Mouse (Mus musculus) midbrain, postnatal 0 days (tissue): ENCODE data around the gene Bet1. TPM values are rescaled to one million over a fixed set of nuclear protein-coding genes. Genes with fewer than 3 reads are reported as not detected.

ENCODE experiments used
- ATAC-seq: fragments of 200-750 bp; cut with Nextera tagmentation; 2 replicates; pipeline ENCODE4 v1.8.0; 2017; ENCODE audit warnings: moderate number of reproducible peaks, mild to moderate bottlenecking, moderate TSS enrichment, moderate library complexity; ENCODE audit not compliant: low FRiP score
- DNase-seq: peaks from one replicate; pipeline ENCODE4 v3.0.0-alpha.2; 2015; ENCODE audit warnings: low spot score
- H3K27ac ChIP-seq: fragments of 300-500 bp; sonication (generic); 2 replicates; pipeline ENCODE4 v1.5.1; 2014; ENCODE audit warnings: low read depth, mild to moderate bottlenecking, low read length, mixed read lengths
- H3K27me3 ChIP-seq: fragments of 300-500 bp; sonication (generic); 2 replicates; pipeline ENCODE4 v1.6.1; 2014; ENCODE audit warnings: low read length, control low read depth, mixed read lengths; ENCODE audit not compliant: insufficient read depth
- H3K36me3 ChIP-seq: fragments of 300-500 bp; sonication (generic); 2 replicates; pipeline ENCODE4 v1.6.1; 2014; ENCODE audit warnings: low read length, control low read depth, mixed read lengths; ENCODE audit not compliant: insufficient read depth
- H3K4me1 ChIP-seq: fragments of 300-500 bp; sonication (generic); 2 replicates; pipeline ENCODE4 v1.6.1; 2014; ENCODE audit warnings: mild to moderate bottlenecking, control low read depth, antibody characterized with exemption, low read length, mixed read lengths; ENCODE audit not compliant: insufficient read depth
- H3K4me2 ChIP-seq: fragments of 300-500 bp; sonication (generic); 2 replicates; pipeline ENCODE4 v1.6.1; 2014; ENCODE audit warnings: low read depth, mild to moderate bottlenecking, low read length, mixed read lengths; ENCODE audit not compliant: poor library complexity, severe bottlenecking
- H3K4me3 ChIP-seq: fragments of 300-500 bp; sonication (generic); 2 replicates; pipeline ENCODE4 v1.5.1; 2014; ENCODE audit warnings: low read depth, mild to moderate bottlenecking, low read length, moderate library complexity
- H3K9ac ChIP-seq: fragments of 300-500 bp; sonication (generic); replicated peaks from 2 replicates; pipeline ENCODE4 v1.6.1; 2014; ENCODE audit warnings: mild to moderate bottlenecking, low read length, moderate library complexity, mixed read lengths; ENCODE audit not compliant: poor library complexity, severe bottlenecking
- H3K9me3 ChIP-seq: fragments of 300-500 bp; sonication (generic); 2 replicates; pipeline ENCODE4 v1.6.1; 2016; ENCODE audit warnings: low read length, control low read depth
- CTCF ChIP-seq: IDR thresholded peaks from 2 replicates; pipeline ENCODE4 v1.5.1; 2016; ENCODE audit warnings: antibody characterized with exemption, mild to moderate bottlenecking
- WGBS: fragments of 180-500 bp; shearing (Covaris S2); extraction: QIAGEN DNeasy Blood & Tissue Kit; methylation state at CpG from one replicate; pipeline ENCODE4 v1.1.7; 2014; 5-methylcytosine and 5-hydroxymethylcytosine counted together
- polyA plus RNA-seq: library from polyadenylated mRNA; unstranded; fragments of >200 nt; fragmentation: Nextera tagmentation; extraction: Ambion mirVana; gene quantifications from 2 replicates; pipeline ENCODE4 v1.2.1, GENCODE M21; 2015
- total RNA-seq: library from RNA; depleted of rRNA; stranded (reverse); fragments of >200 nt; gene quantifications from 2 replicates; pipeline ENCODE4 v1.2.3, GENCODE M21; 2014; rRNA removed

Bet1 gene
- total RNA-seq (15.2 and 17.2 TPM in 2 replicates), polyA plus RNA-seq (22.8 and 24.7 TPM in 2 replicates)

- Histone ChIP-seq H3K36me3 (no peaks in the 10 kb centered on the region), H3K4me3 (peak within 1 kb of the TSS; percentile 51), H3K9ac (no peak within 1 kb of the TSS; the same call in 1 of the 2 replicates), H3K9me3 (no peaks in the 10 kb centered on the region), H3K4me2 (peak within 1 kb of the TSS; percentile 47), H3K27ac (no peak within 1 kb of the TSS), H3K4me1 (no peaks in the 10 kb centered on the region), H3K27me3 (no peaks in the 10 kb centered on the region)
- WGBS: 2% methylated on average over 24 of the region's 24 CpGs
- DNase-seq (peak; percentile 97), ATAC-seq (peak; percentile 99)
- TF ChIP-seq CTCF: peak; percentile 39
These were observed at the start of gene Bet1 for GRCm38 (mm10) chr6:4086663-4087454. TSS of gene Bet1 (minus strand) at chr6:4086972.

DNA sequence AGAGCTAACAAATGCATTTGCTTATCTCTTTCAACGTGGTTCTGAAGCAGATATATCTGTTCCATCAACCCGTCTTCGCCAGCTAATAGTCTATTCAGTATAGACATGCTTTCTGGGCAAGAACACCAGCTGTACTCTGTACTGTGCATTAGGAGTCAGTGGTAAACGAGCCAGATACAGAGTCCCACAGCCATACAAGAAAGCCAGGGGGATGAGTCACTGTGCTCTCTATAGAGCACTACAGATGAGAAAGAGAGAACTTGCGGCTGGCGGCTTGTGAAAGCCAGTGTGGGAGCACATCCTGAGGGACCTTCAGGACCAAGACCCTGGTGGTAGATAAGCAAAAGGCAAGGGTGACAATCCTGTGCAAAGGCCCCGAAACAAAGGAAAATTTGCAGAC is 45.5 kb upstream of the Bet1 start:
- Histone ChIP-seq H3K9me3 (no peaks in the 10 kb centered on the region), H3K27me3 (no peaks in the 10 kb centered on the region), H3K4me2 (no peak overlapping the region), H3K36me3 (no peaks in the 10 kb centered on the region), H3K27ac (no peak overlapping the region), H3K4me3 (no peak overlapping the region), H3K4me1 (no peaks in the 10 kb centered on the region), H3K9ac (no peak overlapping the region)
- ATAC-seq (no peak), DNase-seq (no peak)
- 68% methylated on average over 7 of the region's 7 CpGs for whole genome bisulfite sequencing
- TF ChIP-seq CTCF: no peak

GRCm38 (mm10) chr6:4131149-4131548 is 44.4 kb upstream of the Bet1 start:
- DNase-seq: no peak
- no peak overlapping the region for H3K4me3 ChIP-seq
- no peaks in the 10 kb centered on the region for H3K36me3 ChIP-seq
- peak; percentile 44 for ATAC-seq
- H3K4me1 ChIP-seq: no peaks in the 10 kb centered on the region
- TF ChIP-seq CTCF: no peak
- no peak overlapping the region for H3K27ac ChIP-seq
- 23% methylated on average over 2 of the region's 2 CpGs for WGBS
- no peak overlapping the region for H3K9ac ChIP-seq
- H3K27me3 ChIP-seq: no peaks in the 10 kb centered on the region
- no peaks in the 10 kb centered on the region for H3K9me3 ChIP-seq
- no peak overlapping the region for H3K4me2 ChIP-seq

- Histone ChIP-seq H3K27me3 (no peaks in the 10 kb centered on the region), H3K4me2 (no peak overlapping the region)
- 75% methylated on average over 1 of the region's 1 CpGs for WGBS
These were observed 31.8 kb upstream of the Bet1 start for GRCm38 (mm10) chr6:4118611-4119010.

DNA sequence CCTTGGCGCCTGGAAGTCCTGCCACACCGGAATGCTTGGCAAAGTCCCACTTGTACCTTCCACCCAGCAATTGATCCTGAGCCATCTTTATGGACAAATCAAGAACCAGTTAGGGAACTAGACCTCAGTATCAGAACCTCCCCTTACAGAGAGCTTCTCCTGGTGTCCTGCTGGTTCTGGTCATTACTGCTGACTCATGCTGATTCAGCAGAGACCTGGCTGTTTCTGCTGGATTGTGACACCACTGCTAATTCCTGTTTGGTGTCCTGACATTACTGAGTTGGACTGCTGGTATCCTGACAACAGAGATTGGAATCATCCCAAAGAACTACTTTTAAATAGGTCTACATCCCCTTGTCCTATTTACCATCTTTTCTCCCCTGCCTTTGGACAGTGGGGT is 3.7 kb upstream of the Bet1 start:
- no peak for TF ChIP-seq CTCF
- 82% methylated on average over 2 of the region's 2 CpGs for WGBS
- ATAC-seq: no peak

More at GRCm38 (mm10) chr6:4118611-4119010, 31.8 kb upstream of the Bet1 start:
- H3K27ac ChIP-seq: no peak overlapping the region
- DNase-seq: no peak
- H3K9ac ChIP-seq: no peak overlapping the region
- H3K4me1 ChIP-seq: no peaks in the 10 kb centered on the region
- ATAC-seq: no peak
- no peaks in the 10 kb centered on the region for H3K36me3 ChIP-seq
- TF ChIP-seq CTCF: no peak
- no peaks in the 10 kb centered on the region for H3K9me3 ChIP-seq
- H3K4me3 ChIP-seq: no peak overlapping the region

DNA sequence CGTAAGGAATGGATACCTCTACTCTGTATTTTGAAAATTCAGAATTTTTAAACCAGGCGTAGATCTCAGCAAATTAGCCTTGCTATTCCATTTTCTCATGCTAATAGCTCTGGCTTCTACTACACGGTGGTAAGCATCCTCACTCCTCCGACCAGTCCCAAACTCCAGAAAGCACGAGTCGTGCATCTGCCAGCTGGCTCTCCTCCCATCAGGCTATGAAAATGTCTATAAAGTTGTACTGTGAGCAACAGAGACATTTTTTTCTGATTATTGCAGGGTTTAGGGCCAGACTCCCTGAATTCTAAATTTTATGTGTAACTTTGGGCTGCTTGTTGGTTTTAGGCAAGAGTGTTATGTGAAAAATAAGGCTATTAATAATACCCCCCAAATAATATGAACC is 14.5 kb downstream of the Bet1 start:
- ATAC-seq: no peak
- Histone ChIP-seq H3K4me3 (no peak overlapping the region), H3K4me1 (no peaks in the 10 kb centered on the region), H3K9me3 (no peaks in the 10 kb centered on the region), H3K36me3 (no peaks in the 10 kb centered on the region), H3K27ac (no peak overlapping the region), H3K9ac (no peak overlapping the region), H3K4me2 (no peak overlapping the region), H3K27me3 (no peaks in the 10 kb centered on the region)
- WGBS: 87% methylated on average over 6 of the region's 6 CpGs
- TF ChIP-seq CTCF: no peak
- no peak for DNase-seq

More for the DNA sequence above, 3.7 kb upstream of the Bet1 start:
- no peak overlapping the region for H3K9ac ChIP-seq
- no peak for DNase-seq
- H3K27ac ChIP-seq: no peak overlapping the region
- no peak overlapping the region for H3K4me2 ChIP-seq
- no peaks in the 10 kb centered on the region for H3K4me1 ChIP-seq
- no peaks in the 10 kb centered on the region for H3K9me3 ChIP-seq
- no peaks in the 10 kb centered on the region for H3K36me3 ChIP-seq
- H3K4me3 ChIP-seq: no peak overlapping the region
- no peaks in the 10 kb centered on the region for H3K27me3 ChIP-seq
